Mouse (Mus musculus) layer of hippocampus, postnatal 25 days (tissue): ENCODE measurements around the gene Nos3. TPM values are rescaled to one million over a fixed set of nuclear protein-coding genes. Genes with fewer than 3 reads are reported as not detected.
A peak's percentile ranks its signal among the peaks of the same experiment; 100 is the strongest.
"Not testable (repeated sequence)": the region's sequence is repeated elsewhere in the genome, so short reads cannot be mapped to it uniquely, and the experiment has no call there.

Experiments
- DNase-seq, 2 experiments: peaks; one replicate each; pipeline ENCODE4 v3.0.0; 2022; ENCODE audit warnings: mixed read lengths in 2 of 2, low spot score in 1 of 2; ENCODE audit errors: extremely low spot score in 1 of 2
- total RNA-seq, 2 experiments: library from RNA; stranded (reverse); gene quantifications; 2 replicates each; pipeline ENCODE4 v1.2.3; 2021

The Nos3 gene
- total RNA-seq, 2 experiments from 2014 or later: 6.7 to 8.4 TPM

DNA sequence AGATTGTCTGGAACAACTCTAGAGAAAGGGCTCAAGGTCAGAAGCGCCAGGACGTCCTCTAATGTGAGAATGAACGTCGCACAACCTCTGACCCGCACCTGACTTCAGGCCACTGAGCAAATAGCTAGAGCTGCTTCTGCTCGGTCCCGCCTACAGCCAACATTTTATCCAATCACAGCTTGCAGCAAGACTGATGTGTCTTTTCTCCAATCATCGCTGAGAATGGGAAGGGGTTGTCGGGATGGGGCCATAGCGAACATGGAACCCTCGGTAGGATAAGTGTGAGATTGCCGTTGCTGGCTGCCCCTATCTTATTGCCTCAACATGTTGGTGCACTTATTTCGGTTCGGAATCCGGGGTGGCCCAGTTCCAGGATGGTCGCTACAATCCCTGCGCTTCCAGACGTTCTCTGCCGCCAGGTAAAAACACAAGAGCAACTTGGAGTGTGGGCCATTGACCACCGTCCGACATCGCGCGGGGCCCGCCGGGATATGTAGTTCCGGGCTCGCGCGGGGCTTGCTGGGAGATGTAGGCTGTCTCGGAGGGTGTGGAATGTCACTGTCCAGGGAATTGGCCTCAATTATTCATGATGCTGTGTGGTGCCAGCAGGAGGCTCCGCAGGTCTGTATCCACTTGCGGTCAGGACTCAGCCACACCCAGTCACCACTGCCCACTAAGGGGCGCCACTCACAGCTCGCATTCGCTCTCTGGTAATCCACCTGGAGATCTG lies 29.7 kb downstream of the Nos3 start:
- peak; percentile 86 to 90 for DNase-seq

DNA sequence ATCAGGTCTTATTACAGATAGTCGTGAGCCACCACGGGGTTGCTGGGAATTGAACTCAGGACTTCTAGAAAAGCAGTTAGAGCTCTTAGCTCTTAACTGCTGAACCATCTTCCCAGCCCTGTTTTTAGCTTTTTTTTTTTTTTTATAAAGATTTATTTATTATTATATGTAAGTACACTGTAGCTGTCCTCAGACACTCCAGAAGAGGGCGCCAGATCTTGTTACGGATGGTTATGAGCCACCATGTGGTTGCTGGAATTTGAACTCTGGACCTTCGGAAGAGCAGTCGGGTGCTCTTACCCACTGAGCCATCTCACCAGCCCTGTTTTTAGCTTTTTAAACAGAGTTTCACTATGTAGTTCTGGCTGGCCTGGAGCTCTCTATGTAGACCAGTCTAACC lies 31.6 kb downstream of the Nos3 start:
- DNase-seq: not testable (repeated sequence)

DNA sequence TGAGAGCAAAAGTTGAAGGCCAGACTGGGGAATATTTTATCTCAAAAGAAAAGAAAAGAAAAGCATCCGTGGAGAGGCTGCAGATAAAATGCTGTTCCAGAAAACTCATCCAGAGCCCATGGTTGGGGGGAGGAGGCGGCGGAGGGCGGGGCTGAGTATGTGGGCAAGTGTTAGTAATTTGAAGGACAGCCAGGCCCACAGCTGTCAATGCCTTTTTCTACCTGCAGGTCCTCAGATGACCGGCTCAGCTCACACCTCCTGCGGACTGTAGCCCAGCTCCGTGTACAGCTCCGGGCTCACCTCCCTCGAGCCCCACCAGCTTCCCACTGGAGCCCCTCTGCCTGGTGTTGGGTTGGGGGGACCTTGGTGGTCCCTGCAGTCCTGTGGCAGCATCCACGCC lies 35.1 kb downstream of the Nos3 start:
- no peak for DNase-seq

DNA sequence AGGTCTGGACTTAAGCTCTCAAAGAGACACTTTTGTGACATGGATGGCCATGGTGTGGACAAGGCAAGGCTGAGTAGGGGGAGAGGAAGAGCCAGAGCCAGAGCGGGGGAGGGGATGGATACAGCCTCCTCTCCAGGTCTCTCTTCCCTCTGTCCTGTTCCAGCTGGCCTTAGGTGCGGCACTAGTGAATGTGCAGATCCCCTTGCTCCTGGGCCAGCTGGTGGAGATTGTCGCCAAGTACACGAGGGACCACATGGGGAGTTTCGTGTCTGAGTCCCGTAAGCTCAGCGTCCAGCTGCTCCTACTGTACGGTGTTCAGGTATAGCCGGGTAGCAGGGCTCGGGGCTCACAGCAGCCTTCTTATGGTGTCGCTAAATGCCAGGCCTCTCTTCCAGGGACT lies 35.8 kb downstream of the Nos3 start:
- no peak for DNase-seq

DNA sequence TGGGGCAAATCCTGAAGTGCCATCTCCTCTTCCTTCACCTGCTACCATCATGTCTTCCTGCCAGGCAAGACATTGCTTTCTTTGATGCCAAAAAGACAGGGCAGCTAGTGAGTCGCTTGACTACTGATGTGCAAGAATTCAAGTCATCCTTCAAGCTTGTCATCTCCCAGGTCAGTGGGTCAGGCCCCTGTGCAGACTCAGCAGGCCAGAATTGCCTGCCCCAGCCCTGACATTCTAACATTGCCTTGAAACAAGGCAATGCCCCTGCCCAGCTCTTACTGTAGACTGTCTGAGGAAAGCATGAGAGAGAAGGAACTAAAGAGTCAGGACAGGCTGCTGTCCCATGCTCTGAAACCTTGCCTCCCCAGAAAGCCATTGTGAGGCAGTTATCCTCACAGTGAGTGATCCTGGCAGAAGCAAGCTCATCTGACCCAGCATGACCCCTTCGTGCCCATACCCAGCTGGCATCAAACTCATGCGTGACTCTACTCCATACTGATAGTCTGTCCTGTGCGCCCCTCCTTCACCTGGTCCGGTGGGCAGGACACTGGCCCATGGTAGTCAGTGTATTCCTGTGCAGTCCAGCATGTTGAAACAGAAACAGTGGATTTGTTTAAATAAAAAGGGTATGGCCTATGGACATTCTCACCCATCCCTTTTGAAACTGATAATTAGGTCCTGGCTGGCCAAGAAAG lies 36.4 kb downstream of the Nos3 start:
- DNase-seq: no peak

DNA sequence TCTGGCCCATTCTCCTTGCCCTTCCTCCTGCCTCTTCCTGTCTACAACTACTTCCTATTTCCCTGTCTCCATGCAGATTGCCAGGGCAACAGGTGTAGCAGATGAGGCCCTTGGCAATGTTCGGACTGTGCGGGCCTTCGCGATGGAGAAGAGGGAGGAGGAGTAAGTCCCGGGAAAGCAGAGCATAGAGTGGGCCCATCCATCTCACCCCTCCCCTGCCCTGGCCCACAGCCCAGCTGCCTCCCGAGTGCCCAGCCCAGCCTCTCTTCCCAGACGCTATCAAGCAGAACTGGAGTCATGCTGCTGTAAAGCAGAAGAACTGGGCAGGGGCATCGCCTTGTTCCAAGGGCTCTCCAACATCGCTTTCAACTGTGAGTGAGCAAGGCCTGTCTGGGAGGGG lies 37.4 kb downstream of the Nos3 start:
- DNase-seq: no peak

DNA sequence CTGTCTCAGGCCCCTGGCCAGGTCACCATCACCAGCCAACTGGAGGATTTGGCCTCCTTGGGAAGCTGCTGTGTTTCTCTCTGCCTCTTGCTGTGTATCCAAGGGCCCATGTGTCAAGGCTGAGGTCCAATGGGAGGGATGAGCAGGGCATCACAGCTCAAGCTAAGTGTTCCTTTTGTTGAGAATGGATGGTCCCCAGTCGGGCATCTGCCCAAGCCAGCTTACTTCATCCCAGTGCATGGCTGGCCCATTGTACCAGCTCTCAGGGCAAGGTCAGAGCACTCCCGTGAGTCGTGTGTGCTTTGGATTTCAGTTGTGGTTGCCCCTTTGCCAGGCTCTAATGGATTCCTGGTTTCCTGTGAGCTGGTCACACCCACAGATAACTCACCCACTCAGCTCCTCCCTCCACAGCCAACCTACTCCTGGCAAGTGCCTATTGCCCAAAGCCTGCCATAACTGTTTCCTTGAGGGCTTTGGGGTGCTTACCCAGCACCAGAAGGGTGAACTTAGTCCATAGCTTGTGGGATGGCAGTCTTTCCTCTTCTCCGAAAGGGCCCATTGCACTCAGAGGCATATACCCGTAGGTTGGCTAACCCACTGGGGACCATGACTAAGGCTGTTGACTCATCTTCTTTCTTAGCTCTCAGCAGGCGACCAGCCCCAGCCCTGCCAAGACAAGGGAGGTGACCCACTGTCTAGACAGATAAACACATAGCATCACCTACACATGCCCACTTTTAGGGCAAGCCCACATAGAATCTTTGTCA lies 40.2 kb downstream of the Nos3 start:
- DNase-seq: no peak

DNA sequence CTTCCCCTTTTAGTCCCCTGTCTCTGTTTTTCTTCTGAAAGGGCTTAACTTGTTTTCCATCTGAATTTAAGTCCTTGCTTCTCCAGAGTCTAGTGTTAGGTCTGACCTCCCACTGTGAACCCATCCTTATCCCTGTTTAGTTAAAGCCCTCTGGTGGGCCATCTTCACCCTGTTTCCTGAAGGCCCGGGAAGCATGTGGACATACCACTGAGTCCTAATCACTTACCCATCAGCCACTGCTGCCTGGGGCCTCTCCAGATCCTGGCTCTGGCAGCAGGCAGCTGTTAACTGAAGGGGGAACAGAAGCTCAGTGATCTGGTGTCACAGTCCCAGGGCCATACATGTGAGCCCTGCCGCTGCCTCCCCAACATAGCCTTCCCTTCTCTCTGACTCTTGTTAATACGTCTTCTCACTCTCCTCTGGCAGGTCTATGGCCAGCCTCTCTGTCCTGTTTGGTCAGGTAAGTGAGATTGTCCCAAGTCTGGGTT lies 40.8 kb downstream of the Nos3 start:
- no peak for DNase-seq

DNA sequence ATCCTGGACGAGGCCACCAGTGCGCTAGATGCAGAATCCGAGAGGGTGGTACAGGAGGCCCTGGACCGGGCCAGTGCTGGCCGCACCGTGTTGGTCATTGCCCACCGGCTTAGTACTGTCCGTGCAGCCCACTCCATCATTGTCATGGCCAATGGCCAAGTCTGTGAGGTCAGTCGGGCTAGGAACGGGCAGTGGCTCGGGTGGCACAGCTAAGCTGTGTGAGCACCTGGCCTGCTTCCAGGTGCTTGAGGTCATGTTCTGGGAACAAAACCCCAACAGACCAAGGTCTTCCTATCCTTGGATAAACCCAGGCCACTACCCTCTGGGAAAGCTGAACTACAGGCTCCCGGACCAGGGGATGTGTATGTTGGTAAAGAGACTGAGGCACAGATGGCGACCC lies 44.0 kb downstream of the Nos3 start:
- DNase-seq: no peak

DNA sequence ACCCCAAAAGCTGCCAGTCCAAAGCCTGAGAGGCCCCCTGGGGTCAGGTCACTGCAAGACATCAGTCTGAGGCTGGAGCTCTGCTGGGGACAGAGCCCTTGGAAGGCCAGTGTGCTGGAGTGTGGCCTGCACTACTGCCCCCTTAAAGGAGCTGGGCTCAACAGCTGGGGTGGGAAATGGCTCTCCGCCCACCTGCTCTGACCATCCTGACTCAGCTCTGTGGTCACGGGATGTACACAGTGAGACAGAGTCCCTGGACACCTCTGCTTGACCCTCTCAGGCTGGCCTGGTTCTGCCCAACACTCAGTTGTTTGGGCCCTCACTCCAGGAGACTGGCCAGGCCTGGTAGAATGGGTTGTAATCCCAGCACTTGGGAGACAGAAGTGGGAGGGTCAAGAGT lies 44.9 kb downstream of the Nos3 start:
- DNase-seq: no peak

DNA sequence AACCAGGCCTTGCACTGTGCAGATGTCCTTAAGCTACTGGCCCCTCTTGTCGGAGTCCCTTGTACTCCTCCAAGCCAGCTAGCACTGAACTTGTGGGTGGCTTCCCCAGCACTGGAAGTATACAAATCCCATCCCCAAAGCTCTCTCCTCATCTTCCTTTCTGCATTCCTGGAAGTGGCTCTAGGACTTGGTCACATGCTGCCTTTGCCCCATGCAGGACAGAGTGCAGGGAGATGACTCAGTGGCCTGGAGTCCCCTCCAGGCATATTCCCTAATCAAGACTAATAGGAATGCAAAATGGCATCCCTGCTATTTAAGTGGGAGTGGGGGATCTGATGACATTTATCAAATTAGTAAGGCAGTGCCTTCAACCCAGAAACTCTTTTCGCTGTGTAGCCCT lies 47.5 kb downstream of the Nos3 start:
- no peak for DNase-seq

DNA sequence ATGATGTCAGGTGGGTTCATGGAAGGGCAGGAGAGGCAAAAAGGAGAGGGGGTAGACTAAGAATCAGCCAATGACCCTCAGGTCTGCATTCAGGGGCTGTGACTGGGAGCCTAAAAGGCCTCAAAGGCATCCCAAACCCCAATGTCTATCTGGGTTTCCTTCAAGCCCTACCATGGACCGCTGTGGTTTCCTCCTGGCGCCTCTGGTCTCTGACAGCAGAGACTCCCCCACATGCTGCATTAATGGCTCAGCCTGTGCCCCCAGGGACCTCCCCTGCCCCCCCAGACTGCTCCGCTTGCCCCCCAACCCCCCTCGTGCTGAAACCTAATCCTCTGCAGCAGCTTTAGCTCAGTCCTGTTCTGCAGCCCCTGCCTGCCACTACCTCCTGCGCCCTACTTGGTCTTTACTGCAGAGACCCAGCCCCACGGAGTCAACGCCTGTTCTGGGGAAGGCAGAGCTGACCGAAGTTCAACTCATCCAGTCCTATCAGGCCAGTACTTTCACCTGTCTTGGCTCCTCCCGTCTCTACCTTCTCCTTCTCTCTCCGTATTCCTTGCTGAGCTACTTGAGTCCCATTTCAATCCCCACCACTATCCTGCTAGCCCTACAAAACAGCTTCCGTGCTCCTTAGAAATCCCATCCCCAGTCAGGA lies 48.6 kb downstream of the Nos3 start, which contains the start of gene Asic3:
Gene Asic3, plus strand, starts transcription at position 351 of the 652 bp plus-strand sequence.
- no peak for DNase-seq

DNA sequence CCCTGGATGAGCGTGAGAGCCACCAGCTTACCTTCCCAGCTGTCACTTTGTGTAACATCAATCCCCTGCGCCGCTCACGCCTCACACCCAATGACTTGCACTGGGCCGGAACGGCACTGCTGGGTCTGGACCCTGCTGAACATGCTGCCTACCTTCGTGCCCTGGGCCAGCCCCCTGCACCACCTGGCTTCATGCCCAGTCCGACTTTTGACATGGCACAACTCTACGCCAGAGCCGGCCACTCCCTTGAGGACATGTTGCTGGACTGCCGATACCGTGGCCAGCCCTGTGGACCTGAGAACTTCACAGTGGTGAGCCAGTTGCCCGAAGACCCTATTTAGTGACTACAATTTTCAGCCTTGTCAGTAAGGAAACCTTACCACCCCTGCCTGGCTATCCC lies 49.3 kb downstream of the Nos3 start:
- no peak for DNase-seq

DNA sequence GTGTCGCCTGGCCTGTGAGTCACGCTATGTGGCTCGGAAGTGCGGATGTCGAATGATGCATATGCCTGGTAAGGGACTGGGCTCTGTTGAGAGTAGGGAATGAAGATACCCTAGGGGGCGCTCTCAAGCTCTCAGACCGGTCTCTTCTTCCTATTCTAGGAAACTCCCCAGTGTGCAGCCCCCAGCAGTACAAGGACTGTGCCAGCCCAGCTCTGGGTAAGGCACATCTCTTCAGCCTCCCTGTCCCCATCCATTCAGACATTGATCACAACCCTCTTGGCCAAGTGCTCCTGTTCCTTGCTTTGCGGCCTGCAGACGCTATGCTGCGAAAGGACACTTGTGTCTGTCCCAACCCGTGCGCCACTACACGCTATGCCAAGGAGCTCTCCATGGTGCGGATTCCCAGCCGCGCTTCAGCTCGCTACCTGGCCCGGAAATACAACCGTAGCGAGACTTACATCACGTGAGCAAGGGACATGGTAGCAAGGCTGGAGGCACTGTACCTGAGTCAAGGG lies 51.7 kb downstream of the Nos3 start:
- peak; percentile 49 to 67 for DNase-seq

DNA sequence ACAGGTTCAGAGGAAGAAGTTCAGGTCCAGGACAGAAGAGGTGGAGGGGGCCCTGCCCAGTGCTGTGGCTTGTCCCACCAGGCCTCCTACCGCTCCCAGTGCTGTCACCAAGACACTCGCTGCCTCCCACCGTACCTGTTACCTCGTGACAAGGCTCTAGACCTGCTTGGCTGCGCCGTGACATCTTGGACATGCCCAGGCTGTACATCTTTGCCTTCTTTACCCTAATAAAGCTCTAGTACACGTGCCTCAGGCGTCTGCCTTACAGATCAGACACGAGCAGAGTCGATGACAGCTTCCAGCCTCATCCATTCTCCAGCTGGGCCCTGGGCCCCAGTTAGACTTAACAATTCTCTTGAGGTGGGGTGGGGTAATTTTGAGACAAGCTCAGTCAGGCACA lies 53.0 kb downstream of the Nos3 start:
- no peak for DNase-seq

DNA sequence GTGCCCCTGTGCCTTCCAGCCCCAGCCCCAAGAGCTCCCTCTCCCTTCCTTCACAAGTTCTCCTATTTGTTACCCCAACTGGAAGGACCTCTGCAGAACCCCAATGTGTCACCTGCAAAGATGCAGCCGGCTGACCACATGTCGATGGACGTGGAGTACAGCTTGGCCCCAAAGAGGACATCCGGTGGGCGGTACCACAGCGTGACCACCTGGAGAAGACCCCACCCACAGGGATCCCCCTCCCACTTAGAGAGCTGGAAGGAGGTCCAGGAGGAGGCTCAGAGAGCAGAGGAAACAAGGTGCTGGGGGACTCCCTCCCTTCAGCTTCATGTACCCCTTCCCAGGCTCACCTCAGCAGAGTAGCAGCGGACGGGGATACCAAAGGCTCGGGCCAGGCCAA lies 55.8 kb downstream of the Nos3 start:
- no peak for DNase-seq

DNA sequence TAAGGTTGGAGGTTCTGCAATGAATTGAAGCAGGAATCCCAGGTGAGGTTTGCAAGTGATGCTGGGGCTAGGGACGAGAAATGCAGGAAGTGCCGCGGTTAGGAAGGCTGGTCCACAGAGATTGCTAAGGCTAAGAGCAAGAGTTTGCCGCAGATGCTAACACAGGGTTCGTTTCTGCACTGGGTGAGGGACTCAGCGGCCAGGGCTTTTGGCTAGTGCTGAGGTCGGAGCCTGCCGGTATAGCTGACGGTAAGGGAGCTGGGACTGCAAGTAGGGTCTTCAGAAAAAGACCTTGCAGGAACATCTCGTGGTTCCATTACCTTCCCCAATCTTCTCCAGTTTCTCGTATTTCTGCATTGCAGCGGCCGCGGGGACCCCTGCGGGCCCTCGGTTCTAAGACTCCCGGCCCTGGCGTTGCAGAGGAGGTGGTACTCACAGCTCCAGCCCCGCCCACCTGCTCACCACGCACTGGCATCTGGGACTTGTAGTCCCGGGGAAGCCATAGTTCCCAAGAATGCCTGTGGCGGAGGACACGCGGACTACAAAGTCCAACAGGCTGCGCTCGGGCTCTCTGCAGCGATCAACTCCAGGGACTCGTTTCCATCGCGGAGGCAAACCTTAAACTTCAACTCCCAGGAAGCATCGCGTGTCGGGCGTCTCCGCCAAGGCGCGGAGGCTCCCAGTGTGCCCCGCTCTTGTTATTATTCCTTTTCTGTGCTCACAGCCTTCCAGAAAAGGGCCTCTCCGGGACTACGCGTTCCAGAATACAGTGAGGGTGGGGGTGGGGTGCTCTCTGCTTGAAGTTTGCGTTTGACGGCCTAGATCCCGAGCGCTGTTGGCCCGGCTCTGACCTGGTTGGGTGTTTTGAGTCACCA lies 58.8 kb downstream of the Nos3 start, which contains the start of the genes Cdk5 and Slc4a2:
Gene Cdk5, minus strand, starts transcription at position 402 of the 875 bp plus-strand sequence.
Gene Slc4a2, plus strand, starts transcription at position 709 of the 875 bp plus-strand sequence.
- peak; percentile 90 to 93 for DNase-seq

DNA sequence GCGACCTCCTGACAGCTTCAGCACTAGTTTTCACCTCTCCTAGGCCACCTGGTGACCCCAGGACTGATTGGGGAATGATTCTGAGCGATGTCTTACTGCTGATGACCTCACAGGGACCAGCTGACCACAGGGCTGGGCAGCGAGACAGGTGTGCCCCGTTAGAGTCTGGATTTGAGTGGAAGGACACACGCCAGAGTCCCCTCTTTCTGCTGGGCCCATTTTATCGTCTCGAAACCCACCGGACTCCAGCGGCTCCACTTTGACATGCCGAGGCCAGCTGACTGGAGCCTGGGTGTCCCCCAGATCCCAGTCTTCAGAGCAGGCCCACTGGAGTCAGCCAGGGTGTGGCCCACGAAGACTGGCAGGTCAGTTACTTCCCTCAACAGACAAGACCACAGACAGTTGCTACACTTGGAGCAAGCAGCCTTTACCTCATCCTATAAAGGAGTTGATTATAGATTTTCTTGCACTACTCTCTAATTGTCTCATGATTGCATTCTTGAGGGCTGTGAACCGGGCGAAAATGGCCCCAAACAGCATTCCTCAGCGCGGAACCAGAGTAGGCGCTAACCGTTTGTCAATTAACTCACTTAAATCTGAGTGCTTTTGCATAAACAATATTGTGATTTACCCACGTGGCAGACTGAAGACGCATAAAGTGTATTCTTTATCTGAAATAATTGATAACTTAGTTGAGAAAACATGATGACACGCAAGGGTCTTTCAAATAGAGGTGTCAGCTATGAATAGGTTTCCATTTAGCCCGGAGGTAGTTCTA lies 59.6 kb downstream of the Nos3 start:
- DNase-seq: no peak
